Mouse (Mus musculus): Measurements from ENCODE around the gene Wdr72. TPM values are rescaled to one million over a fixed set of nuclear protein-coding genes. Genes with fewer than 3 reads are reported as not detected.

Wdr72 gene
- total and polyA plus RNA-seq, 2 experiments from 2014 or later = 0.05 to 0.22 TPM

- Histone ChIP-seq H3K4me1 (ENCODE audit: insufficient read depth) (no peaks in the 10 kb centered on the region), H3K9me3 (ENCODE audit: low read length) (no peaks in the 10 kb centered on the region), H3K27ac (ENCODE audit: low read depth, low read length) (no peak overlapping the region), H3K4me3 (ENCODE audit: low read depth, low read length) (no peak overlapping the region), H3K4me2 (ENCODE audit: low read depth) (no peak overlapping the region), H3K9ac (no peak overlapping the region), H3K36me3 (ENCODE audit: insufficient read depth) (no peaks in the 10 kb centered on the region), H3K27me3 (ENCODE audit: insufficient read depth, low read length) (0 out of 2 replicates have a peak, but pooled peaks cover 4% of the 10 kb centered on the region)
- ATAC-seq (no peak), DNase-seq (no peak)
- WGBS = 95% methylated on average over 4 of the region's 4 CpGs
- TF ChIP-seq CTCF (IDR thresholded peaks at IDR 0.05; ENCODE audit: low read depth) = no peak
Measured at GRCm38 (mm10) chr9:74145203-74145602, 35.0 kb downstream of the Wdr72 start.

GRCm38 (mm10) chr9:74148306-74148705, 38.1 kb downstream of the Wdr72 start:
- Histone ChIP-seq H3K4me3 (ENCODE audit: low read depth, low read length) (no peak overlapping the region), H3K36me3 (ENCODE audit: insufficient read depth) (no peaks in the 10 kb centered on the region), H3K9me3 (ENCODE audit: low read length) (no peaks in the 10 kb centered on the region), H3K9ac (no peak overlapping the region), H3K27me3 (ENCODE audit: insufficient read depth, low read length) (0 out of 2 replicates have a peak, but pooled peaks cover 4% of the 10 kb centered on the region), H3K27ac (ENCODE audit: low read depth, low read length) (no peak overlapping the region), H3K4me2 (ENCODE audit: low read depth) (no peak overlapping the region), H3K4me1 (ENCODE audit: insufficient read depth) (no peaks in the 10 kb centered on the region)
- 19% methylated on average over 8 of the region's 8 CpGs for WGBS
- TF ChIP-seq CTCF (IDR thresholded peaks at IDR 0.05; ENCODE audit: low read depth) = no peak
- ATAC-seq (no peak), DNase-seq (no peak)

- Histone ChIP-seq H3K9ac (no peak overlapping the region), H3K4me3 (ENCODE audit: low read depth, low read length) (no peak overlapping the region), H3K36me3 (ENCODE audit: insufficient read depth) (no peaks in the 10 kb centered on the region), H3K4me2 (ENCODE audit: low read depth) (no peak overlapping the region), H3K27ac (ENCODE audit: low read depth, low read length) (no peak overlapping the region), H3K9me3 (ENCODE audit: low read length) (no peaks in the 10 kb centered on the region), H3K4me1 (ENCODE audit: insufficient read depth) (no peaks in the 10 kb centered on the region), H3K27me3 (ENCODE audit: insufficient read depth, low read length) (no peaks in the 10 kb centered on the region)
- WGBS = 52% methylated on average over 11 of the region's 11 CpGs
- ATAC-seq (no peak), DNase-seq (no peak)
- no peak for TF ChIP-seq CTCF (IDR thresholded peaks at IDR 0.05; ENCODE audit: low read depth)
Measured at GRCm38 (mm10) chr9:74160361-74160933, 50.3 kb downstream of the Wdr72 start.

GRCm38 (mm10) chr9:74165697-74166096, 55.5 kb downstream of the Wdr72 start:
- WGBS = 84% methylated on average over 2 of the region's 2 CpGs
- TF ChIP-seq CTCF (IDR thresholded peaks at IDR 0.05; ENCODE audit: low read depth) = no peak
- no peak for ATAC-seq

GRCm38 (mm10) chr9:74169904-74170303, 59.7 kb downstream of the Wdr72 start:
- no peaks in the 10 kb centered on the region for H3K9me3 ChIP-seq (ENCODE audit: low read length)
- TF ChIP-seq CTCF (IDR thresholded peaks at IDR 0.05; ENCODE audit: low read depth) = no peak
- no peak overlapping the region for H3K9ac ChIP-seq
- no peak overlapping the region for H3K27ac ChIP-seq (ENCODE audit: low read depth, low read length)
- no peak overlapping the region for H3K4me3 ChIP-seq (ENCODE audit: low read depth, low read length)
- DNase-seq (no peak), ATAC-seq (no peak)
- 49% methylated on average over 6 of the region's 6 CpGs for WGBS
- H3K4me2 ChIP-seq (ENCODE audit: low read depth) = no peak overlapping the region
- no peaks in the 10 kb centered on the region for H3K27me3 ChIP-seq (ENCODE audit: insufficient read depth, low read length)
- H3K36me3 ChIP-seq (ENCODE audit: insufficient read depth) = no peaks in the 10 kb centered on the region
- no peaks in the 10 kb centered on the region for H3K4me1 ChIP-seq (ENCODE audit: insufficient read depth)

More at GRCm38 (mm10) chr9:74165697-74166096, 55.5 kb downstream of the Wdr72 start:
- no peak overlapping the region for H3K9ac ChIP-seq
- no peaks in the 10 kb centered on the region for H3K9me3 ChIP-seq (ENCODE audit: low read length)
- H3K27me3 ChIP-seq (ENCODE audit: insufficient read depth, low read length) = no peaks in the 10 kb centered on the region
- H3K4me1 ChIP-seq (ENCODE audit: insufficient read depth) = no peaks in the 10 kb centered on the region
- no peaks in the 10 kb centered on the region for H3K36me3 ChIP-seq (ENCODE audit: insufficient read depth)
- H3K27ac ChIP-seq (ENCODE audit: low read depth, low read length) = no peak overlapping the region
- no peak overlapping the region for H3K4me2 ChIP-seq (ENCODE audit: low read depth)
- no peak overlapping the region for H3K4me3 ChIP-seq (ENCODE audit: low read depth, low read length)
- DNase-seq = no peak

- Histone ChIP-seq H3K4me2 (ENCODE audit: low read depth) (peak overlapping the region; percentile 32), H3K27me3 (ENCODE audit: insufficient read depth, low read length) (no peaks in the 10 kb centered on the region), H3K9me3 (ENCODE audit: low read length) (no peaks in the 10 kb centered on the region), H3K4me3 (ENCODE audit: low read depth, low read length) (peak overlapping the region; percentile 4; the same call in 1 of the 2 replicates), H3K36me3 (ENCODE audit: insufficient read depth) (no peaks in the 10 kb centered on the region), H3K4me1 (ENCODE audit: insufficient read depth) (peaks cover 4% of the 10 kb centered on the region; the same call in 1 of the 2 replicates), H3K9ac (no peak overlapping the region), H3K27ac (ENCODE audit: low read depth, low read length) (no peak overlapping the region)
- peak; percentile 41 for DNase-seq
- no peak for TF ChIP-seq CTCF (IDR thresholded peaks at IDR 0.05; ENCODE audit: low read depth)
- WGBS = 7% methylated on average over 16 of the region's 16 CpGs
- peak; percentile 54; the same call in 1 of the 2 replicates for ATAC-seq
Measured at GRCm38 (mm10) chr9:74186748-74187400, 76.7 kb downstream of the Wdr72 start.

- WGBS = 23% methylated on average over 8 of the region's 8 CpGs
- Histone ChIP-seq H3K27ac (ENCODE audit: low read depth, low read length) (no peak overlapping the region), H3K9me3 (ENCODE audit: low read length) (no peaks in the 10 kb centered on the region), H3K9ac (no peak overlapping the region), H3K27me3 (ENCODE audit: insufficient read depth, low read length) (no peaks in the 10 kb centered on the region), H3K4me2 (ENCODE audit: low read depth) (peak overlapping the region; percentile 32), H3K36me3 (ENCODE audit: insufficient read depth) (no peaks in the 10 kb centered on the region), H3K4me1 (ENCODE audit: insufficient read depth) (peaks cover 4% of the 10 kb centered on the region; the same call in 1 of the 2 replicates), H3K4me3 (ENCODE audit: low read depth, low read length) (0 out of 2 replicates have a peak overlapping the region, but pooled peaks have one; percentile 4)
- DNase-seq = peak; percentile 18
- peak; percentile 27; the same call in 1 of the 2 replicates for ATAC-seq
- TF ChIP-seq CTCF (IDR thresholded peaks at IDR 0.05; ENCODE audit: low read depth) = no peak
Measured at GRCm38 (mm10) chr9:74187401-74188029, 77.4 kb downstream of the Wdr72 start.
